22 mouse cellular contexts compared by ENCODE assay signal in the genomic region with DNA sequence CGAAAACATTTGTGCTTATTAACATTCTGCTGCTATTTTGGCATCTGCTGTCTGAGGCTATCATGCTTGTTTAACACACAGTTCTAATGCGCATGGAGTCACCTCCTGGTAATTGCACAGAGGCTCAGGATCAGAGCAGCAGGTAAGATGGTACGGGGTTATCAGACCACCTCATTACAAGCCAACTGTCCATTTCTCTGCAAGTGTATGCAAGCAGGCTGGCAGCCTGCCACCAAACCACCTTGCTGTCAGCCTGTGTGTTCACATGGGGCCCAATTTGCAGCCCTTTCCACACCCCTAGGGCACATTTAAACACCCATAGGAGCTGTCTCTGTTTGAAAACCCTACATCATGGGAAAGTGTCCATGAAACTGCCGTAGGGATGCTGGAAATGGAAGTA.
A peak's percentile ranks its signal among the peaks of the same experiment; 100 is the strongest.
DNase-seq lines count a peak whose midpoint lies in the region; ATAC-seq and TF ChIP-seq lines count a peak whose summit lies in the region.
"Had no signal": no experiment of that assay in that cellular context is flagged by ENCODE, and none has a peak within 500 bp of the region (broad histone marks: within the 10 kb centered on the region; RNA-seq: fewer than 3 reads in every experiment).

No protein-coding gene starts in this region.

- peak; percentile 84 to 88 for DNase-seq in cerebellum, postnatal 10 days
- no peak for DNase-seq in cerebellum, adult 9-11 months
- no peak for DNase-seq in forebrain, embryonic 10.5 days (ENCODE audit: extremely low spot score, low spot score)
- peak; percentile 81 for DNase-seq in left cerebral cortex, postnatal 4 days
- DNase-seq in left cerebral cortex, adult 9 months (ENCODE audit: low spot score in 2 of 2), result no peak
- peak; percentile 75 for DNase-seq in midbrain, postnatal 0 days (ENCODE audit: low spot score)
- DNase-seq: adrenal gland, postnatal 10 days; cerebellum, adult 18-20 months; gastrocnemius, postnatal 36 days; kidney, adult 8-10 months; kidney, postnatal 14 days; liver, postnatal 0 days; lung, postnatal 10 days; thymus, postnatal 25 days had no signal

- H3K36me3 ChIP-seq in forebrain, embryonic 15.5 days, result no peaks in the 10 kb centered on the region
- H3K36me3 ChIP-seq in forebrain, embryonic 10.5 days (replicated peaks), result no peaks in the 10 kb centered on the region
- no peaks in the 10 kb centered on the region for H3K36me3 ChIP-seq in midbrain, postnatal 0 days (ENCODE audit: insufficient read depth, low read length)
- H3K36me3 ChIP-seq: embryonic facial prominence, embryonic 15.5 days; heart, embryonic 10.5 days; limb, embryonic 10.5 days; neural tube, embryonic 13.5 days had no signal

- no peaks in the 10 kb centered on the region for H3K9me3 ChIP-seq in forebrain, embryonic 15.5 days
- H3K9me3 ChIP-seq in forebrain, embryonic 10.5 days, result no peaks in the 10 kb centered on the region
- no peaks in the 10 kb centered on the region for H3K9me3 ChIP-seq in midbrain, postnatal 0 days (ENCODE audit: low read length)
- H3K9me3 ChIP-seq: embryonic facial prominence, embryonic 15.5 days; heart, embryonic 10.5 days; limb, embryonic 10.5 days; neural tube, embryonic 13.5 days had no signal

- peaks cover 19% of the 10 kb centered on the region for H3K4me1 ChIP-seq in forebrain, embryonic 15.5 days
- H3K4me1 ChIP-seq in forebrain, embryonic 10.5 days, result peaks cover 18% of the 10 kb centered on the region
- no peaks in the 10 kb centered on the region for H3K4me1 ChIP-seq in midbrain, postnatal 0 days (ENCODE audit: insufficient read depth, low read length)
- H3K4me1 ChIP-seq: embryonic facial prominence, embryonic 15.5 days; heart, embryonic 10.5 days; limb, embryonic 10.5 days; neural tube, embryonic 13.5 days had no signal

- WGBS in forebrain, embryonic 15.5 days, result 36% methylated on average over 4 of the region's 4 CpGs
- WGBS in forebrain, embryonic 10.5 days, result 88% methylated on average over 4 of the region's 4 CpGs
- whole genome bisulfite sequencing in midbrain, postnatal 0 days, result 50% methylated on average over 4 of the region's 4 CpGs

- H3K4me3 ChIP-seq in forebrain, embryonic 15.5 days, result no peak overlapping the region
- H3K4me3 ChIP-seq in forebrain, embryonic 10.5 days, result no peak overlapping the region
- H3K4me3 ChIP-seq in midbrain, postnatal 0 days (ENCODE audit: low read depth, low read length), result no peak overlapping the region
- H3K4me3 ChIP-seq: embryonic facial prominence, embryonic 15.5 days; heart, embryonic 10.5 days; limb, embryonic 10.5 days; neural tube, embryonic 13.5 days had no signal

- no peak overlapping the region for H3K27ac ChIP-seq in forebrain, embryonic 15.5 days (replicated peaks)
- H3K27ac ChIP-seq in forebrain, embryonic 10.5 days, result no peak overlapping the region
- H3K27ac ChIP-seq in midbrain, postnatal 0 days (ENCODE audit: low read depth, low read length), result peak overlapping the region; percentile 57
- H3K27ac ChIP-seq: embryonic facial prominence, embryonic 15.5 days; heart, embryonic 10.5 days; limb, embryonic 10.5 days; neural tube, embryonic 13.5 days had no signal

- ATAC-seq in forebrain, embryonic 15.5 days (replicated peaks), result peak; percentile 68; the same call in 1 of the 2 replicates
- no peak for ATAC-seq in midbrain, postnatal 0 days (ENCODE audit: low FRiP score)
- ATAC-seq: CD4-positive, CD25-positive, alpha-beta regulatory T cell, adult 4 months; inflammation-experienced regulatory T-cells, adult 6 months; liver, postnatal 0 days; Patski had no signal

- no peak overlapping the region for H3K4me2 ChIP-seq in forebrain, embryonic 15.5 days (replicated peaks)
- no peak overlapping the region for H3K4me2 ChIP-seq in midbrain, postnatal 0 days (ENCODE audit: low read depth, low read length, poor library complexity, severe bottlenecking)
- H3K4me2 ChIP-seq: embryonic facial prominence, embryonic 15.5 days; neural tube, embryonic 13.5 days had no signal

- intact Hi-C loops in left cerebral cortex, postnatal 4 days (cut with DNase I), result no loop called here

- H3K27me3 ChIP-seq in forebrain, embryonic 15.5 days, result no peaks in the 10 kb centered on the region
- H3K27me3 ChIP-seq in forebrain, embryonic 10.5 days (ENCODE audit: poor library complexity, severe bottlenecking), result no peaks in the 10 kb centered on the region
- H3K27me3 ChIP-seq in midbrain, postnatal 0 days (ENCODE audit: insufficient read depth, low read length), result no peaks in the 10 kb centered on the region
- H3K27me3 ChIP-seq: embryonic facial prominence, embryonic 15.5 days; neural tube, embryonic 13.5 days; Patski had no signal

- no peak overlapping the region for H3K9ac ChIP-seq in forebrain, embryonic 15.5 days (replicated peaks)
- H3K9ac ChIP-seq in midbrain, postnatal 0 days (replicated peaks; ENCODE audit: low read length, poor library complexity, severe bottlenecking), result no peak overlapping the region
- H3K9ac ChIP-seq: embryonic facial prominence, embryonic 15.5 days; liver, postnatal 0 days; neural tube, embryonic 13.5 days had no signal

- TF ChIP-seq CTCF in midbrain, postnatal 0 days (IDR thresholded peaks at IDR 0.05), result no peak

Comparison
In these comparisons a context has a peak if more than half of its experiments do, and no peak if none do; other contexts are left out.
1. DNase-seq: peak in cerebellum, postnatal 10 days (2 of 2), left cerebral cortex, postnatal 4 days (single experiment) and midbrain, postnatal 0 days (single experiment); none in cerebellum, adult 9-11 months (single experiment), forebrain, embryonic 10.5 days (single experiment) and left cerebral cortex, adult 9 months (0 of 2).